Mouse (Mus musculus) heart, adult 2 months (tissue): ENCODE data around the gene Ctsw.
A peak's percentile ranks its signal among the peaks of the same experiment; 100 is the strongest.

Source experiments
- EP300 ChIP-seq: fragments of 200-500 bp; IDR thresholded peaks from 2 replicates; pipeline ENCODE4 v1.6.1; 2011; ENCODE audit warnings: low read depth, low read length, control low read depth; ENCODE audit not compliant: insufficient read depth
- POLR2A ChIP-seq: fragments of 200-500 bp; IDR thresholded peaks from 2 replicates; pipeline ENCODE4 v1.6.1; 2011; ENCODE audit warnings: mild to moderate bottlenecking, low read depth, low read length, control low read depth; ENCODE audit not compliant: insufficient read depth

DNA sequence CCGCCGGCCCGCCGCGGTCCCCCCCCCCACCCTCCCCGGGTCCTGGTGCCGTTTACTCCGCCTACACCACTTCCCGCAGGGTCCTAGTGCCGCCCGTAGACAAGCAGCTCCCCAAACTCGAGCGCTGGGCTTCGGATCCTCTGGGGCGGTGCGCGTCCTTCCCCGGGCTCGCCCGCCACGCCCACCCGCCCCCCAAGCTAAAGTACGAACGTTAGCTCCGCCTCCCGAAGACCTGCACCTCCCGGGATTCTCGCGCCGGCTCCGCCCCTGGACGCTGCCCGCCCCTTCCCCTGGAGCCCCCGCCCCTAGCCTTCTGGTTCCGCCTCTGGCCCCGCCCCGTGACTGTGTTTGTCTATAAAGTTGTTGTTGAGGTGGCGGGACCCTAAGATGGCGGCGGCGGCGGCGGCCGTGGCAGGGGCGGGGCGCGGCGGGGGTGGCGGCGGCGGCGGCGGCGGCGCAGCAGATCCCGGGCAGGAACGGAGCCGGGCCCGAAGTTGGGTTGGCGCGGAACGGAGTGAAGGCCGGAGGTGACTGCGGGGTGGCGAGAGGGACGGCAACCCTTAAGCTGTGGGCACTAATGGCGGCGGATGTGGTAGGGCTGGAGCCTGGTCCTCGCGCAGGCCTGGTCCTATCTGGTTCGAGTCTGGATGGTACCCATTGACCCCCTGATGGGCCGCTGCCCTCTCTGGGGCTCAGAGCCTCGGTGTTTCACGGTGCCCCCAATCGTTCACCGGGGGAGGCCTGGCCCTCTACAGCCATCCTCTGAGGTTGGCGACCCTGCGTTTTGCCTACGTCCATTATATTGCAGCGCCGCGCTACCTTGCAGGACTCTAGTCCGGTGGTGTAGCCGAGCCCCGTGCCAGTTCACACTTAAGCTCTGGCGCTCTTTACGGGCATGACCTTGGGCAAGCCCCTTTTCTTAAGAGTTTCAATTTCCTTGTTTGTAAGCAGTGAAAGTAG, 43.2 kb downstream of the Ctsw start, which contains the start of the genes Drap1 and AI837181:
- TF ChIP-seq POLR2A: 0 out of 2 replicates have a peak, but pooled peaks have one; percentile 4
- no peak for TF ChIP-seq EP300
